Mouse (Mus musculus): ENCODE data around the gene Lrrc58.

GRCm38 (mm10) chr16:37871112-37871715 lies 3.0 kb downstream of the Lrrc58 start:
- TF ChIP-seq POLR2A (IDR thresholded peaks at IDR 0.05; ENCODE audit: control insufficient read depth, low read depth, low read length) (no peak), CTCF (IDR thresholded peaks at IDR 0.05; ENCODE audit: control insufficient read depth, insufficient read depth, insufficient replicate concordance, low read depth, low read length) (peak; percentile 5; the same call in 1 of the 2 replicates)
